8 mouse cellular contexts compared by ENCODE assay signal in genomic region chr9:40804576-40804975, GRCm38 (mm10). TPM values are rescaled to one million over a fixed set of nuclear protein-coding genes. Genes with fewer than 3 reads are reported as not detected.
DNase-seq lines count a peak whose midpoint lies in the region; ATAC-seq and TF ChIP-seq lines count a peak whose summit lies in the region.
"Not testable (repeated sequence)": the region's sequence is repeated elsewhere in the genome, so short reads cannot be mapped to it uniquely, and the experiment has no call there.

No protein-coding gene starts in this region.

- H3K4me1 ChIP-seq in G1E (ENCODE audit: insufficient read depth, low read depth, low read length) = peaks cover 17% of the 10 kb centered on the region
- peaks cover 51% of the 10 kb centered on the region for H3K4me1 ChIP-seq in embryonic facial prominence, embryonic 15.5 days
- peaks cover 57% of the 10 kb centered on the region for H3K4me1 ChIP-seq in heart, embryonic 13.5 days
- H3K4me1 ChIP-seq in hindbrain, embryonic 16.5 days (ENCODE audit: control insufficient read depth, insufficient read depth, low read depth, low read length) = peaks cover 51% of the 10 kb centered on the region
- H3K4me1 ChIP-seq in liver, embryonic 14.5 days (replicated peaks; ENCODE audit: control insufficient read depth in 2 of 2, insufficient read depth in 2 of 2, low read length in 1 of 2) = not testable (repeated sequence)
- H3K4me1 ChIP-seq in midbrain, embryonic 13.5 days (replicated peaks) = peaks cover 71% of the 10 kb centered on the region
- peaks cover 23% of the 10 kb centered on the region for H3K4me1 ChIP-seq in stomach, embryonic 15.5 days

- TF ChIP-seq EP300 in liver, embryonic 14.5 days (IDR thresholded peaks at IDR 0.05; ENCODE audit: low read depth) = not testable (repeated sequence)

- peaks cover 42% of the 10 kb centered on the region for H3K36me3 ChIP-seq in G1E (replicated peaks)
- H3K36me3 ChIP-seq in embryonic facial prominence, embryonic 15.5 days = peaks cover 35% of the 10 kb centered on the region
- peaks cover 54% of the 10 kb centered on the region for H3K36me3 ChIP-seq in heart, embryonic 13.5 days
- H3K36me3 ChIP-seq in hindbrain, embryonic 16.5 days (ENCODE audit: control insufficient read depth, insufficient read depth, low read length) = not testable (repeated sequence)
- peaks cover 42% of the 10 kb centered on the region for H3K36me3 ChIP-seq in liver, embryonic 14.5 days (replicated peaks; ENCODE audit: control insufficient read depth, insufficient read depth, low read depth)
- peaks cover 39% of the 10 kb centered on the region for H3K36me3 ChIP-seq in midbrain, embryonic 13.5 days
- peaks cover 22% of the 10 kb centered on the region for H3K36me3 ChIP-seq in stomach, embryonic 15.5 days

- not testable (repeated sequence) for ATAC-seq in G1E (ENCODE audit: extremely low read depth, insufficient number of reproducible peaks, low FRiP score, poor library complexity, severe bottlenecking); embryonic facial prominence, embryonic 15.5 days (ENCODE audit: insufficient number of reproducible peaks, low FRiP score, low TSS enrichment, low read depth); heart, embryonic 13.5 days (ENCODE audit: extremely low read depth, insufficient number of reproducible peaks, low FRiP score, low TSS enrichment); hindbrain, embryonic 16.5 days; liver, embryonic 14.5 days (ENCODE audit: insufficient read depth); midbrain, embryonic 13.5 days; stomach, embryonic 15.5 days (ENCODE audit: insufficient read depth, low FRiP score, low read depth)

- DNase-seq in G1E (ENCODE audit: low spot score); layer of hippocampus, adult 2 months (ENCODE audit: low spot score in 2 of 2); liver, embryonic 14.5 days (ENCODE audit: low read depth in 3 of 3, low spot score in 3 of 3): not testable (repeated sequence)

- H3K27me3 ChIP-seq in G1E (ENCODE audit: insufficient read depth, low read length); embryonic facial prominence, embryonic 15.5 days; heart, embryonic 13.5 days (replicated peaks); hindbrain, embryonic 16.5 days (replicated peaks; ENCODE audit: control insufficient read depth, insufficient read depth, low read length); liver, embryonic 14.5 days (ENCODE audit: control insufficient read depth, insufficient read depth, low read length); midbrain, embryonic 13.5 days; stomach, embryonic 15.5 days (replicated peaks): not testable (repeated sequence)

- not testable (repeated sequence) for H3K9ac ChIP-seq in embryonic facial prominence, embryonic 15.5 days; hindbrain, embryonic 16.5 days (ENCODE audit: low read depth, low read length); liver, embryonic 14.5 days (replicated peaks); midbrain, embryonic 13.5 days (replicated peaks); stomach, embryonic 15.5 days
- peak overlapping the region; percentile 50; the same call in 1 of the 2 replicates for H3K9ac ChIP-seq in heart, embryonic 13.5 days

- not testable (repeated sequence) for H3K9me3 ChIP-seq in G1E (replicated peaks); embryonic facial prominence, embryonic 15.5 days (replicated peaks); heart, embryonic 13.5 days; hindbrain, embryonic 16.5 days (ENCODE audit: control insufficient read depth, low read length); liver, embryonic 14.5 days (ENCODE audit: control insufficient read depth, low read length); midbrain, embryonic 13.5 days; stomach, embryonic 15.5 days

- TF ChIP-seq CTCF in G1E (IDR thresholded peaks at IDR 0.05; ENCODE audit: low read depth, low read length); layer of hippocampus, adult 2 months (conservative IDR thresholded peaks at IDR 0.05); liver, embryonic 14.5 days (IDR thresholded peaks at IDR 0.05; ENCODE audit: low read depth): not testable (repeated sequence)

- peak overlapping the region; percentile 33; the same call in 1 of the 2 replicates for H3K4me3 ChIP-seq in G1E (ENCODE audit: low read depth, low read length)
- H3K4me3 ChIP-seq in embryonic facial prominence, embryonic 15.5 days (replicated peaks); hindbrain, embryonic 16.5 days (ENCODE audit: low read length); midbrain, embryonic 13.5 days (replicated peaks); stomach, embryonic 15.5 days (replicated peaks): not testable (repeated sequence)
- peak overlapping the region; percentile 22; the same call in 1 of the 2 replicates for H3K4me3 ChIP-seq in heart, embryonic 13.5 days
- peak overlapping the region; percentile 33; the same call in 1 of the 2 replicates for H3K4me3 ChIP-seq in layer of hippocampus, adult 2 months
- peak overlapping the region in 1 of 2 experiments; percentile 10; a peak in 1 of 4 replicates for H3K4me3 ChIP-seq in liver, embryonic 14.5 days (ENCODE audit: insufficient read depth in 1 of 2, low read depth in 2 of 2, low read length in 2 of 2)

- 57% methylated on average over 3 of the region's 3 CpGs for WGBS in embryonic facial prominence, embryonic 15.5 days
- WGBS in heart, embryonic 13.5 days = 68% methylated on average over 3 of the region's 3 CpGs
- WGBS in hindbrain, embryonic 16.5 days = 57% methylated on average over 3 of the region's 3 CpGs
- WGBS in liver, embryonic 14.5 days (ENCODE audit: insufficient replicate concordance) = 51% methylated on average over 3 of the region's 3 CpGs
- 71% methylated on average over 3 of the region's 3 CpGs for WGBS in midbrain, embryonic 13.5 days
- WGBS in stomach, embryonic 15.5 days = 38% methylated on average over 3 of the region's 3 CpGs

- H3K27ac ChIP-seq in embryonic facial prominence, embryonic 15.5 days (replicated peaks); heart, embryonic 13.5 days (replicated peaks); hindbrain, embryonic 16.5 days (ENCODE audit: low read depth, low read length); layer of hippocampus, adult 2 months; liver, embryonic 14.5 days; midbrain, embryonic 13.5 days; stomach, embryonic 15.5 days: not testable (repeated sequence)

- H3K4me2 ChIP-seq in embryonic facial prominence, embryonic 15.5 days (replicated peaks) = peak overlapping the region; percentile 25; the same call in 1 of the 2 replicates
- H3K4me2 ChIP-seq in heart, embryonic 13.5 days = peak overlapping the region; percentile 65
- H3K4me2 ChIP-seq in hindbrain, embryonic 16.5 days (ENCODE audit: low read length) = peak overlapping the region; percentile 16; the same call in 1 of the 2 replicates
- H3K4me2 ChIP-seq in liver, embryonic 14.5 days (ENCODE audit: low read depth) = peak overlapping the region; percentile 49; the same call in 1 of the 2 replicates
- peak overlapping the region; percentile 57 for H3K4me2 ChIP-seq in midbrain, embryonic 13.5 days (replicated peaks)
- peak overlapping the region; percentile 47 for H3K4me2 ChIP-seq in stomach, embryonic 15.5 days

RNA-seq across cellular contexts. Expression of gene Hspa8, which starts 3.8 kb away (rescaled TPM):
- 1,343 and 1,357 TPM in 2 replicates for total RNA-seq in G1E (2014; fragmentation: Nextera tagmentation)
- total RNA-seq in G1E (2017) = 3,642 and 4,293 TPM in 2 replicates
- polyA plus RNA-seq in G1E (2012) = 380 and 483 TPM in 2 replicates
- polyA plus RNA-seq in embryonic facial prominence, embryonic 15.5 days (2015; fragmentation: Nextera tagmentation; extraction: Ambion mirVana) = 2,291 and 2,301 TPM in 2 replicates
- 1,787 and 2,104 TPM in 2 replicates for polyA plus RNA-seq in heart, embryonic 13.5 days (2015; fragmentation: Nextera tagmentation; extraction: Ambion mirVana)
- polyA plus RNA-seq in hindbrain, embryonic 16.5 days (2015; fragmentation: Nextera tagmentation; extraction: Ambion mirVana) = 3,309 and 3,384 TPM in 2 replicates
- 1,000 to 10,000 TPM; 2,132 to 2,154 TPM for total RNA-seq in layer of hippocampus, adult 2 months (2021)
- 1,333 and 1,529 TPM in 2 replicates for polyA plus RNA-seq in liver, embryonic 14.5 days (2012; rRNA removed)
- polyA plus RNA-seq in liver, embryonic 14.5 days (2014; fragmentation: Nextera tagmentation; extraction: Ambion mirVana) = 1,148 and 1,204 TPM in 2 replicates
- polyA plus RNA-seq in midbrain, embryonic 13.5 days (2015; fragmentation: Nextera tagmentation; extraction: Ambion mirVana) = 2,863 and 3,076 TPM in 2 replicates
- 2,024 and 2,425 TPM in 2 replicates for polyA plus RNA-seq in stomach, embryonic 15.5 days (2015; fragmentation: Nextera tagmentation; extraction: Ambion mirVana)
